Mouse (Mus musculus) left cerebral cortex, postnatal 4 days (tissue): Measurements from ENCODE around the gene Man2b2. TPM values are rescaled to one million over a fixed set of nuclear protein-coding genes. Genes with fewer than 3 reads are reported as not detected.

Experiments
- DNase-seq: peaks from one replicate; pipeline ENCODE4 v3.0.0-alpha.2; 2022
- intact Hi-C: fragments of 180-260 bp; cut with DNase I; formaldehyde crosslinking; loops from one replicate; pipeline ENCODE4 v1.15.1; 2025
- total RNA-seq, 2 experiments: library from RNA; stranded (reverse); gene quantifications; 2 replicates each; pipeline ENCODE4 v1.2.3; 2021

Gene Man2b2
- total RNA-seq, 2 experiments from 2014 or later = 13.3 to 13.6 TPM

DNA sequence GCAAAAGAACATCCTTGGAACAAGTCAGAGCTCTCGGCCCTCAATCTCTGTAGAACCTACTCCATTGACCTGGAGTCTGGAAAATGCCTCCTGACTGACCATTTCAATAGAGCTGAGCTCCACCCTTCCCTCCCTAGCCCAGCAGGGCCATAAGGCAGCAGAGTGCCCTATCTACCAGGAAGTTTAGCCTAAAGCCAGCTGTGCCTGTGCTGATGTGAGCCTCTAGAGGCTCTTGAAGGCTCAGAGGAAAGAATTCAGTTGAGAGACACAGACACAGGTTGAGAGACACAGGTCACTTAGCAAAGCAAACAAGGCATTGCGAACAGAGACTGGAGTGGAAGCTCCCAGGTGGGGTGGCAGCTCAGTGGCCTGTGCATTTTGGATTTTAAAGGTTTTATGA lies 55.1 kb downstream of the Man2b2 start:
- no peak for DNase-seq
- intact Hi-C loops = no loop called here

- intact Hi-C loops = no loop called here
- DNase-seq = no peak
Observed at GRCm38 (mm10) chr5:36772586-36772985, 57.9 kb downstream of the Man2b2 start.

DNA sequence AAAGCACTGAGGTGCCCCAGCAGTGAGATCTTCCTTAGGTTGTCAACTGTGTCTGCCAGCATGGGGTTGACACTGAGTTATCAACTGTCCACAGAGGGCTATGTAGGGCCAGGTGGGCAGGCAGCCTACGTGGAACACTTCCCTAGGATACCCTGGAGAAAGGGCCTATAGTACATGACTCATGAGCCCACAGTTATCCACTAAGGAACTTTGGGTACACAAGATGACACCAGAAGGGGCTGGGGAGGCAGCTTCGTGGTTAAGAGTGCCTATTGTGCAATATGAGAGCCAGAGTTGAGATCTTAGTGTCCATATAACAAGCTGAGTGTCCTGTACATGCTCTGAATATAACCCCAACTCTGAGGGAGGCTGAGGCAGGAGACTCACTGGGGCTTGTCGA lies 60.9 kb downstream of the Man2b2 start:
- no peak for DNase-seq
- intact Hi-C loops = no loop called here

GRCm38 (mm10) chr5:36766958-36767703 lies 63.3 kb downstream of the Man2b2 start:
- intact Hi-C loops = no loop called here
- DNase-seq = peak; percentile 62

GRCm38 (mm10) chr5:36759848-36760247 lies 70.6 kb downstream of the Man2b2 start:
- intact Hi-C loops = no loop called here
- no peak for DNase-seq

DNA sequence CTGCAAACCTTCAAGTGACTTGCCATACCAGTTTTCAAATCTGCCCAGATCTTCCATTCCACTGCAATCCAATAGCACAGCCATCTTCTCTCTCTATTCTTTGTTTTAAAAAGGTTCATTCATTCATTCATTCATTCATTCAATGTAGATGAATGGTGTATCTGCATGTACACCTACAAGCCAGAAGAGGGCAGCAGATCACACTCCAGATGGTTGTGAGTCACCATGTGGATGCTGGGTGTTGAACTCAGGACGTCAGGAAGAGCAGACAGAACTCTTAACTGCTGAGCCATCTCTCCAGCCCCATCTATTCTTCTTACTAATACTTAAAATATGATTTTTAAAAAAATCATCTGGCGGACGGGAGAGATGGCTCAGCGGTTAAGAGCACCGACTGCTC lies 73.4 kb downstream of the Man2b2 start:
- intact Hi-C loops = no loop called here
- DNase-seq = no peak

Other genes with a start within 250 kb of the Man2b2 start
- 100 to 1,000 TPM; 133 to 136 TPM for gene Tbc1d14, start 237.4 kb downstream of the Man2b2 start, total RNA-seq
- gene D5Ertd579e, start 134.6 kb downstream of the Man2b2 start, total RNA-seq = 10 to 100 TPM; 82.6 to 89.0 TPM
- 10 to 100 TPM; 15.2 to 17.5 TPM for gene Bloc1s4, start 82.0 kb downstream of the Man2b2 start, total RNA-seq
- 100 to 1,000 TPM; 358 TPM for gene Mrfap1, start 33.9 kb downstream of the Man2b2 start, total RNA-seq
- 100 to 1,000 TPM; 271 to 272 TPM for gene Ppp2r2c, start 37.9 kb upstream of the Man2b2 start, total RNA-seq
- gene Wfs1, start 158.6 kb upstream of the Man2b2 start, total RNA-seq = 10 to 100 TPM; 16.3 to 25.7 TPM